Mouse (Mus musculus) left cerebral cortex, adult 2 months (tissue): ENCODE data around the gene Suv39h1. TPM values are rescaled to one million over a fixed set of nuclear protein-coding genes. Genes with fewer than 3 reads are reported as not detected.
"Not testable (repeated sequence)": the region's sequence is repeated elsewhere in the genome, so short reads cannot be mapped to it uniquely, and the experiment has no call there.

ENCODE experiments used
- DNase-seq, 2 experiments: peaks; one replicate each; pipeline ENCODE4 v3.0.0; 2021 to 2022; ENCODE audit warnings: low spot score in 2 of 2, mixed read lengths in 1 of 2; ENCODE audit errors: extremely low spot score in 1 of 2
- H3K27ac ChIP-seq: fragments of 200-600 bp; 2 replicates; pipeline ENCODE4 v1.8.1; 2022
- H3K4me3 ChIP-seq: fragments of 200-600 bp; 2 replicates; pipeline ENCODE4 v1.8.1; 2022
- CTCF ChIP-seq: fragments of 200-600 bp; IDR thresholded peaks from 2 replicates; pipeline ENCODE4 v1.8.1; 2022; ENCODE audit warnings: antibody characterized with exemption, mild to moderate bottlenecking, moderate library complexity
- intact Hi-C: fragments of 180-260 bp; cut with DNase I; formaldehyde crosslinking; loops from one replicate; pipeline ENCODE4 v1.15.1; 2025
- total RNA-seq, 2 experiments: library from RNA; stranded (reverse); gene quantifications; 2 replicates each; pipeline ENCODE4 v1.2.3; 2021

Suv39h1 gene
- total RNA-seq, 2 experiments from 2014 or later, result 22.5 to 27.1 TPM

DNA sequence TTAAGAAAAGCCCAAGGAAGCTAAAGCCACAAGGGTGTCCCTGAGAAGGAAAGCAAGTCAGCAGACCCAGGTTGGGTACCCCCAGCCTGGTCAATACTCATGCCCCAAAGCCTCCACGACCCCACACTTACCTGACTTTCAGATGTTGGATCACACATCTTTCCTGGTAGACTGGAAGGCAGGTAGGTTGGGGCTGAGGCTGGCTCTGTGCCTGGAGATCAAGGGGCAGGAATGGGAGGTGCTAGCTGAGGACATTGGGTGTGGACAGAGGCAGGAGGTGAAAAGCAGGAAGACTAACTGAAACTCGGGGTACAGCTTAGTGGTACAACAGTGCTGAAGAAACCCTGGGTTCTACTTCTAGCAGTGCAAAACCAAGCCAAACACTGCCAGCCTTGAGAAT, 56.3 kb downstream of the Suv39h1 start, which contains the start of gene Glod5:
Gene Glod5 (minus strand): TSS at position 207 of the 400 bp plus-strand sequence.
- DNase-seq, result no peak
- intact Hi-C loops, result loop anchor here (5.0 kb wide), 1 partner anchor 101 kb away; the partner anchor contains the start of gene Pcsk1n
- TF ChIP-seq CTCF, result no peak
- H3K27ac ChIP-seq, result no peak within 1 kb of the TSS
- no peak within 1 kb of the TSS for H3K4me3 ChIP-seq

DNA sequence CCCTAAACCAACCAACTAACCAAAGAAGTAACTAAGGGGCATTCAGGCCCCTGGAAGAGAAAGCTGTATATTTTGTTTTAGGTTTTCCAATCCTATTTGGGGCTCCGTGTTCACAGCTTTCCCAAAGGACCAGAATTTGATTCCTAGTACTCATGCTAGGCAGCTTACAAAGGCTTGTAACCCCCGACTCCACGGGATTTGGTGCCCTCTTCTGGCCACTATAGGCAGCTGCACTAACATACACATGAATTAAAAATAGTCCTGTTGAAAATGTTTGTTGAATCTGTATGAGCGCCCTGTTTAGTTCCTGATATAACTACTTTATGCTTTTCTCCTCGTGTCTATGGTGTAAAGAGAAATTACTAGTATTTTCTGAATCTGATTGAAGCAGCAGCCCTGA, 57.4 kb downstream of the Suv39h1 start:
- no peak overlapping the region for H3K27ac ChIP-seq
- DNase-seq, result peak; percentile 9 to 22
- peak; percentile 71 for TF ChIP-seq CTCF
- no peak overlapping the region for H3K4me3 ChIP-seq
- intact Hi-C loops, result loop anchor here (5.0 kb wide), 1 partner anchor 100 kb away; the partner anchor contains the start of gene Pcsk1n

GRCm38 (mm10) chrX:8015675-8016074, 58.9 kb downstream of the Suv39h1 start:
- DNase-seq, H3K4me3 ChIP-seq, H3K27ac ChIP-seq: not testable (repeated sequence)
- intact Hi-C loops, result loop anchor here (5.0 kb wide), 1 partner anchor 98 kb away; the partner anchor contains the start of gene Pcsk1n

- TF ChIP-seq CTCF, result no peak
- intact Hi-C loops, result no loop called here
- no peak overlapping the region for H3K27ac ChIP-seq
- no peak for DNase-seq
- no peak overlapping the region for H3K4me3 ChIP-seq
Observed at GRCm38 (mm10) chrX:8013569-8014314, 60.8 kb downstream of the Suv39h1 start.

GRCm38 (mm10) chrX:8013157-8013556, 61.4 kb downstream of the Suv39h1 start:
- Histone ChIP-seq H3K4me3 (no peak overlapping the region), H3K27ac (no peak overlapping the region)
- intact Hi-C loops, result no loop called here
- TF ChIP-seq CTCF, result no peak
- DNase-seq, result no peak

Other genes with a start within 250 kb of the Suv39h1 start
- gene Otud5, start 233.4 kb downstream of the Suv39h1 start, total RNA-seq, result 10 to 100 TPM; 76.4 to 84.1 TPM
- 10 to 100 TPM; 53.6 to 56.3 TPM for gene Pim2, start 196.5 kb downstream of the Suv39h1 start, total RNA-seq
- gene Slc35a2, start 190.7 kb downstream of the Suv39h1 start, total RNA-seq, result 10 to 100 TPM; 31.9 to 39.6 TPM
- 10 to 100 TPM; 80.5 to 83.6 TPM for gene Pqbp1, start 175.5 kb downstream of the Suv39h1 start, total RNA-seq
- gene Timm17b, start 175.4 kb downstream of the Suv39h1 start, total RNA-seq, result 10 to 100 TPM; 19.3 to 27.4 TPM
- gene Gm10491, start 166.9 kb downstream of the Suv39h1 start, total RNA-seq, result not detected
- not detected for gene Gm10490, start 165.2 kb downstream of the Suv39h1 start, total RNA-seq
- 100 to 1,000 TPM; 463 to 503 TPM for gene Pcsk1n, start 154.9 kb downstream of the Suv39h1 start, total RNA-seq
- not detected for gene Eras, start 146.2 kb downstream of the Suv39h1 start, total RNA-seq
- gene Hdac6, start 126.9 kb downstream of the Suv39h1 start, total RNA-seq, result 10 to 100 TPM; 50.3 to 52.7 TPM
- not detected for gene Gata1, start 96.7 kb downstream of the Suv39h1 start, total RNA-seq
- gene Glod5, start 56.3 kb downstream of the Suv39h1 start, total RNA-seq, result under 1 TPM; 0.75 to 0.94 TPM
- gene Was, start 15.7 kb upstream of the Suv39h1 start, total RNA-seq, result 1 to 10 TPM; 1.5 to 1.9 TPM
- gene Wdr13, start 58.1 kb upstream of the Suv39h1 start, total RNA-seq, result 100 to 1,000 TPM; 190 to 220 TPM
- gene Rbm3, start 71.1 kb upstream of the Suv39h1 start, total RNA-seq, result 100 to 1,000 TPM in 1 of 2 experiments, 10 to 100 TPM in 1; 86.0 to 124 TPM
- gene Tbc1d25, start 101.4 kb upstream of the Suv39h1 start, total RNA-seq, result 10 to 100 TPM; 14.5 to 16.6 TPM
- 10 to 100 TPM; 34.8 to 35.7 TPM for gene Ebp, start 118.8 kb upstream of the Suv39h1 start, total RNA-seq
- 10 to 100 TPM; 74.7 to 84.7 TPM for gene Porcn, start 131.8 kb upstream of the Suv39h1 start, total RNA-seq
- gene Ftsj1, start 177.6 kb upstream of the Suv39h1 start, total RNA-seq, result 10 to 100 TPM; 23.8 to 24.3 TPM
- 1 to 10 TPM; 3.9 to 7.3 TPM for gene Slc38a5, start 196.4 kb upstream of the Suv39h1 start, total RNA-seq